Mouse (Mus musculus) kidney, adult 11 months (tissue): ENCODE measurements around the gene Corin.
A peak's percentile ranks its signal among the peaks of the same experiment; 100 is the strongest.

Experiments
- DNase-seq: peaks from one replicate; pipeline ENCODE4 v3.0.0; 2022

Corin gene

DNA sequence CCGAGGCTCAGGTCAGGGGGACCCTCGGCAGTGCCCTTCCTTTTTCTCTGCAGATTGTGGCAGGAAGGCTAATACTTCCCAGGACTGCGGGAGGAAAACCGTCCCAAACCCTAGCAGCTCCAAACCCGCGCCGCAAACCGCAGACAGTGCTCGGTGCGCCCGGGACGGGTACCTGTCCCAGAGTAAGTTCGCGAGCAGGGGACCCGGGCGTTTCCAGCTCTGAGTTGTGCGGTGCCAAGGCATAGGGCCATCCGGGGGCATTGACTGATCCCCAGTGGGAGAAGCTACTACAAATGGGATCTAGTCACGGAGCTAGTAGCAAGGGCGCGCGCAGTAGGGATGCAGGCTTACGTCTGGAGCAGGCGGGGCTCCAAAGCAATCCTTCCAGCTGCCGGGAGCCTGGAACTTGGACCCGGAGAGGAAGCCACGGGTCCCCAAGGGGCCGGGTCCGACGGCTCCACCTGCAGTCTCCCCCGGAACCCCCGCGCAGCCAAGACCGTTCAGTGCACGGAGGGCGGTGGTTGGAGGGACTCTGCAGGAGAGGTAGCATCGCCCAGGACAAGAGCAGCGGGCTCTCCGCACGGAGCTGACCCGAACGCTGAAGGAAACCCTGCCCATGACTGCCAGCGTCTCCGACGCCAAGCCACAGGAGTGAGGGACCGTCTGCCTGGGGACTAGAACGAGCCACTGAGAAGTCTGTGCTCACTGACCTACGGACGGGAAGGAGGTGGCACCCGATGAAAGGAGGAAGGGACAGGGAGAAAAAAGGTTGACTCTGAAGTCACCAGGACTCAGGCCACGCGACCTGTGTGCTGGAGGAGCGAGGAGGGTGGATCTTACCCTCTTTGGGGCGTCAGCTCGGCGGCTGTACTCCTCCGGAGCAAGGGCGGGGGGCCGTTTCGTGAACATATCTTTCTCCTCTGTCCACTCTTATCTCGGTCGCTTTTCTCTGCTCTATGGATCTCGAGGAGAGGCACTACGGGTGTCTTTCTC, at the start of gene Corin:
TSS of gene Corin (minus strand) at position 943 of the 993 bp plus-strand sequence.
- DNase-seq: no peak

- DNase-seq: no peak
Measured at GRCm38 (mm10) chr5:72551209-72551608, 46.9 kb upstream of the Corin start.

- no peak for DNase-seq
Measured at GRCm38 (mm10) chr5:72528896-72529295, 24.6 kb upstream of the Corin start.

DNA sequence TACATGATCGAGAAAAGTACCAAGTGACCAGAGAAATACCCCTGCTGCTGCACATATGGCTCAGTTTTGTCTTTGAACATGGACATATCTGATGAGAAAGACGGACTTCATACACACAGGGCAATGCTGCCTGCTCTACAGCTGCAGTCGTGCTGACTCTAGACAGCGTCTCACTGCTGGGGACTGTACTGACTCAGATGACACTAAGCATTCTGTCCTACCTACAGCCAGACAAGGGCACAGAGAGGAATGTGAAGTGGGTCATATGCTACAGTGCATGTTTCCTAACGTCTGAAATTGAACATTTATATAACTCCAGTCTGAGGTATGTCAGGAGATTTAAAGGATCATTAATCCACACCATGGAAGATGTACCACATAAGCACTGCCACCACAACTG, 9.5 kb upstream of the Corin start:
- no peak for DNase-seq

- no peak for DNase-seq
Measured at GRCm38 (mm10) chr5:72505740-72506139, 1.5 kb upstream of the Corin start.

DNA sequence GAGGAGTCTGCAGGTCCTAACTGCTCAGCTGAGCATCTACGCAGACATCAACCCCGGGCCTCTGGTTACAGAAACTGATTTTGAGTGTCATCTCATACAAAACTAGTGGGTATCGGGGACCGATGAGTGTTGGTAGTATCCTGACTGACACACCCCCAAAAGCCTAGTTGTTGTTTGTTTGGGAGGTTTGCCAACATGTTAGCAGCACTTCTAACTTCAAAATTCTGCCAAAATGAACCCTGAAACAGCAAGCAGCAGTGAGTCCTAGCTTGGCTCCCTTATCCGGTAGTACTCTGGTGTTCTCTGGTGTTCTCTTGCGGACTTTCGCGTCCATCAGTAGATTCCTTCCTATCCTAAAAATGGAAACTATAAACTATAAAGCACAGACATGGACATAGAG, 1.5 kb downstream of the Corin start:
- DNase-seq: no peak

GRCm38 (mm10) chr5:72501763-72502162, 2.5 kb downstream of the Corin start:
- DNase-seq: no peak

- DNase-seq: peak; percentile 51
Measured at GRCm38 (mm10) chr5:72498271-72498670, 6.0 kb downstream of the Corin start.

- no peak for DNase-seq
Measured at GRCm38 (mm10) chr5:72496756-72497155, 7.5 kb downstream of the Corin start.

DNA sequence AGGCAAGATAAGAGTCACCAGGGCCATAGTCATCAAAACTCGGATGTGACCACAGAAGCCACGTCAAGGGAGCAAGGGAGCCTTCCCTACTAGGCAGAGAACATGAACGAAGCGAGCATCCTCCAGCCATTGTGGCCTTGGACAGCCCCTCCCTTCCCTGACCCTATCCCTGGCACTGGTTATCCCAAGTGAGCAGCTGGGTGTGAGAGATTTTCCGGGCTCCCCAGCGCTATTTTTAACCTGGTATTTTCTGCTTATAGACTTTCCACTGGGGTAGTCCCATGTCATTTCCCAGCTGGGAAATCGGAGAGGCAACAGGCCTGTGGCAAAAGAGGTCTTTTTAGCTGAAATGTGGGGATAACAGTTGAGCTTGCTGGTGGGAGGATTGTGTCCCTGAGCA, 10.4 kb downstream of the Corin start:
- no peak for DNase-seq

DNA sequence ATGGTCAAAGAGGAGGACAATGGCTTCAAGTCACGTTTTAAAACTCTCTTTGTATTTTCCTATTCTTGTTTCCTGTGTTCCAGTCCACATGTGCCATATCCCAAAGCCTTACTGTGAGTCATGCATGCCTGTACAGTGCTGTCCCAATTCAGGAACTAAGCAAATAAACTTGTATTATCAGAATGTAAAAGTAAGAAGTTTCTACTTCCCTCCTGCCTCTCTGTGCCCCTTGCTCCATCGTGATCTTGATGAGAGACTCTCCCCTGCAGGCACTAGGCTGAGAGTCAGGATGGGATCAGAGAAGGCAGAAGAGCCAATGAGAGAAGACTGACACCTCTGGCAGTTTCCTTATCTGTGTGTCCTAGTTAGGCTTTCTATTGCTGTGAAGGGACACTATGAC, 13.0 kb downstream of the Corin start:
- no peak for DNase-seq

DNA sequence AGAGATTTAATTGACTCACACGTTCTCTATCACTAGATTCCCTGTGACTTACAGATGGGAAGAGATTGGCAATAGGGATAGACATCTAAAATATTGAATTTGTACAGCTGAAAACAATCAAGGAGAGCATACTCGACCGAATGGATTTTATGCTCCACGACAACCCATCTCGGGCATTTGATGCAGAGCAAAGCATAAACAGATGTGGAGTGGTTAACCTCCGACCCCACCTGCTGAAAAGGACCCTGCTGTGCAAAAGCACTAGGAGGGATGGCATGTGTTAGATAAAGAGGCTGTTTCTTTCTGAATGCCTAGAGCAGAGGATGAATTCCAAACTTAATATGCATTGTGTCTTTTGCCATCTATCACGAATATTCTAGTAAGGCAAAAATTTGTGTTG, 23.8 kb downstream of the Corin start:
- DNase-seq: no peak

- DNase-seq: no peak
Measured at GRCm38 (mm10) chr5:72472317-72473009, 31.8 kb downstream of the Corin start.

- DNase-seq: no peak
Measured at GRCm38 (mm10) chr5:72471746-72472145, 32.5 kb downstream of the Corin start.

GRCm38 (mm10) chr5:72464932-72465331, 39.3 kb downstream of the Corin start:
- DNase-seq: no peak

DNA sequence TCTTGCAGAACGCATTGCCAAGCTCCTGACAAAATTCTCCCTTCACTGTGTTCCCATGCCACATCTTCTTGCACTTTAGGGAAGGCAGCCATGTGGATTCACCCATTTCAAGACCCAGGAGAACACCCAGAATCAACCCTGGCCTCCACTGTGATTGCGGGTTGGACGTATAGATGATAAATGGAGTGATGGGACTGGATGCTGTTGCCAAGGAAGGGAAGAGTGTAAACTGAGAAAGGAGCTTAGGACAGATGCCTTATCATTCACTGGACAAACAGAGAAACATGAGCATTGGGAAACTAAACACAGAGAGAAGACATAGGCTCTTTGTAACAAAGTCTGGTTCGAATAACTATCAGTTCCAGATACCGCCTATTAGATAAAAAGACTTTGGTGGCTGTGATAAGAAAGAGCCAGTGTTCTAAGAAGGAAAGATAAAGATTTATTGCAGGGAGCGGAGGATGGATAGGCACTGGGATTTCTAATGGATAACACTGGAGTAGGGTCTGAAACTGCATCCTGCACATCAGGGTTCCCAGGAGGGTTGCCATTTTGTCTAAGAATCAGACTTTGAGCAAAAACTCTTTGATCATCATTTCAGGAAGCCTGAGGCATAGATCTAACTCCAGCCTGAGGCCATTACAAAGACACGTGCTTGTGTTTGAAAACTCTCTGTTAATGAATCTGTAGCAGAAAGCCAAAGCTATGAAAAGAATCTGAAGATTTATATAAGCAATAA, 44.7 kb downstream of the Corin start:
- DNase-seq: no peak

DNA sequence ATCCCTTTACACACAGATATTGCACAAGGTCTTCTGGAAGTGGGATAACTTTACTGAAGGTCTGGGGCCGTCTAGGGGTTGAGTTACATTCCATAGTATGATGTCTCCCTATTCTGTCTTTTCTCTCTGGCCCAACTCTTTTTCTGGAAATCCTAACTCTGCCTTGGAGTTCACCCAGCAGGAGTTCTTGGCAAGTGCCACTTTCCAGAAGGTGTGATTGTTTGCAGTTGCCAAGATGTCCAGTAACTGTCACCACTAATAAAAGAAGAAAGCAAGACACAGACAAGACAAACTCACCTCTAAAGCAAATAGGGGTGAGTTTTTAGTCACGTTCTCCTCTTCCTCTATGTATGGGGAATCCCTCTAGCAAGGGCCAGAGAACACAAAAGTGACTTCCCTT, 50.6 kb downstream of the Corin start:
- no peak for DNase-seq

GRCm38 (mm10) chr5:72453176-72453575, 51.1 kb downstream of the Corin start:
- DNase-seq: no peak

DNA sequence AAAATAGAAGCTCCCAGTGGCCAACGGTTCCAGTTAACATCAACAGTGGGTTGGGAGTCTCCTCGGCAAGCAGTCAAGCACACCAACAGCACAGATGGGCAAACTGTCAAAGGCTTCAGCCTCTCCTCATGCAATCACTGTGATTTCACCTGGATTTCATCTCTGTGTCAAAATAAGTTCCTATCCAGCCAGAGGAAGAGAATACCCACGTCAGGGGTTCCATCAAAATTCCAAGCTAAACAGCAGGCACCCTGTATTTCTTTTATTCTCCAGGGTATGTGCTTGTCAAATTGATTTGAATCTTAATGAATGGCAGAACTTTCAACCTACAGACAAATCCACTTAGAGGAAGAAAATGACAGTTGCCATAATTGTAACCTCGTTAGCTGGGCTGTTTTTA, 51.5 kb downstream of the Corin start:
- no peak for DNase-seq

DNA sequence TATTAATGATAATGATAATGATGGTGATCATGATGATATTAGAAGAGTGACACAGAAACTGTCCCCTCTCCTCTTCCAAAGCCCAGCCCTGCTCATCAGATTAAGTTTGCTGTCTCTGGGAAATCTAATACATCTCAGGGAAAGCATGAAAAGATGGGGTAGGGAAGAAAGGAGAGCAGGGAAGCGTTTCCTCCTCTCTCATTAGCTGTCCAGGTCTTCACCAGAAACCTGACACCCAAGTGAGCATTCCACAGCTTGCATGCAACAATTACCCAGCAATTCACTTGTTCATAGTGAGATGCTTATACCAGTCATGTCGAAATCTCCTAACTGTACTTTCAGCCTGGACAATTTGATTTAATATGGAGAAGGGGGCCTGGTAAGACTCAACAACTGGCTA, 55.4 kb downstream of the Corin start:
- no peak for DNase-seq

DNA sequence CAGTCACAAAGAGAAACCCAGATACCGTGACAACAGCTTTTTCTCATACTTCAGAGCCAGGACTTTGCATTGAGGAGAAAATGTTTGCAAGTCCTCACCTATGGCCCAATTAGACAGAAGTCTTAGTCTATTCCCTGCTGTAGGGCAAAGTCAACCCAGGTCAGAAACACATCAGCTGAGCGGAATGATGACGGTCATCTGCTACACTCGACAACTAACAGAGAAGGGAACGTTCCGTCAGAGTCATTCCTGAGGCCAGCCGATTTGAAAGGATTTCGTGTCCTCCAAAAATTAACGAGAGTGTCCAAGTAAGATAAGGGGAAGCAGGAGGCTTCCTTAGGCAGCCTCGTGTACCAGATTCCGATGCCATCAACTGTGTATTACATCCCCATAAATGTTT, 58.2 kb downstream of the Corin start:
- DNase-seq: no peak

DNA sequence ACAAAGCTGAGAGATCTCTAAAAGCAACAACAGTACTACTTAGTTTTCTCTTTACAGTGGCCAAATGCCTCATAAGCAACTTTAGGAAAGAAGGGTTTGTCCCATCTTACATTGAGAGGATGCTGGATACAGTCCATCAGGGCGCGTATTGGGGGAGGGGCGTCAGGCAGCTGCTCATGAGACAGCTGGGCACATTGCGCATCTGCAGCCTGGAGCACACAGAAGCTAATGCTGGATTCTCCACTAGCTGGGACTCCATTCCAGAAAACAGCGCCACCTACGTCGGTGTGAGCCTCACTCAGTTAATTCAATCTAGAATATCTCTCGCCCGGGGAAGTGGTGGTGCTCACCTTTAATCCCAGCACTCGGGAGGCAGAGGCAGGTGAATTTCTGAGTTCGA, 60.3 kb downstream of the Corin start:
- DNase-seq: no peak

GRCm38 (mm10) chr5:72443007-72443406, 61.3 kb downstream of the Corin start:
- DNase-seq: no peak
